Mouse (Mus musculus) kidney, postnatal 0 days (tissue): ENCODE measurements at regions not wholly inside any gene's neighbourhood (a gene's known extent, or its start where the extent isn't known, plus 50 kb on each side); places are given as distances from the start of the nearest gene placed in this dataset.

Source experiments
- ATAC-seq: fragments of 200-750 bp; cut with Nextera tagmentation; replicated peaks from 2 replicates; pipeline ENCODE4 v1.8.0; 2017; ENCODE audit warnings: low read depth, moderate number of reproducible peaks, moderate TSS enrichment, moderate library complexity; ENCODE audit not compliant: low FRiP score
- DNase-seq: peaks from one replicate; pipeline ENCODE4 v3.0.0-alpha.2; 2016; ENCODE audit warnings: low spot score
- H3K27ac ChIP-seq: fragments of 300-500 bp; sonication (generic); 2 replicates; pipeline ENCODE4 v1.5.1; 2014; ENCODE audit warnings: mild to moderate bottlenecking
- H3K27me3 ChIP-seq: fragments of 300-500 bp; sonication (generic); 2 replicates; pipeline ENCODE4 v1.6.1; 2014; ENCODE audit warnings: low read length, mixed read lengths; ENCODE audit not compliant: insufficient read depth
- H3K36me3 ChIP-seq: fragments of 300-500 bp; sonication (generic); 2 replicates; pipeline ENCODE4 v1.6.1; 2014; ENCODE audit warnings: low read length, mixed read lengths; ENCODE audit not compliant: insufficient read depth
- H3K4me1 ChIP-seq: fragments of 300-500 bp; sonication (generic); replicated peaks from 2 replicates; pipeline ENCODE4 v1.6.1; 2014; ENCODE audit warnings: antibody characterized with exemption, low read length, mixed read lengths; ENCODE audit not compliant: insufficient read depth
- H3K4me2 ChIP-seq: fragments of 300-500 bp; sonication (generic); 2 replicates; pipeline ENCODE4 v1.6.1; 2014; ENCODE audit warnings: mild to moderate bottlenecking, low read length, moderate library complexity, mixed read lengths
- H3K4me3 ChIP-seq: fragments of 300-500 bp; sonication (generic); replicated peaks from 2 replicates; pipeline ENCODE4 v1.5.1; 2014; ENCODE audit warnings: low read depth, low read length
- H3K9ac ChIP-seq: fragments of 300-500 bp; sonication (generic); 2 replicates; pipeline ENCODE4 v1.6.1; 2014; ENCODE audit warnings: low read depth, low read length
- H3K9me3 ChIP-seq: fragments of 300-500 bp; sonication (generic); replicated peaks from 2 replicates; pipeline ENCODE4 v1.6.1; 2016; ENCODE audit warnings: low read length, inconsistent platforms, mixed read lengths
- CTCF ChIP-seq: IDR thresholded peaks from 2 replicates; pipeline ENCODE4 v1.5.1; 2016; ENCODE audit warnings: antibody characterized with exemption, low read depth, mild to moderate bottlenecking, moderate library complexity
- WGBS: fragments of 180-500 bp; shearing (Covaris S2); extraction: QIAGEN DNeasy Blood & Tissue Kit; methylation state at CpG from one replicate; pipeline ENCODE4 v1.1.7; 2014; 5-methylcytosine and 5-hydroxymethylcytosine counted together

DNA sequence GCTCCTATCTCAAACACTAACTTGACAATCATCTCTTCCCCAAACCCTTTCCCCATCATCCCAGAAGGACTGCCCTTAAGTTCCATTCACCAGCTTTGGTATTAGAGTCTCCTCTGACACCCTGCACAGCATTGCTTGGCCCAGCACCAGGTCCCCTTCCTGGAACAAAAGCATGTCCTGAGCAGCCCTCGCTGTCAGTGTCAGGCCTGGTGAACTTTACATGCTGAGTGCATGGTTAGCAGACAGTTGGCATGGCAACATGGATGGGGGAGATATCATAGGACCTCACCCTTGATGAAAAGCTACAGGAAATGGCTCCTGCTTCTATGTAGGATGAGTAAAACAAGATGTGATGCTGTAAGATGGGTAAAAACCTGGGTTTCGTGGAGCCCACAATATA lies 333.6 kb downstream of the Lpin1 start:
- H3K27me3 ChIP-seq = no peaks in the 10 kb centered on the region
- no peak for TF ChIP-seq CTCF
- ATAC-seq (no peak), DNase-seq (no peak)
- H3K9me3 ChIP-seq = no peaks in the 10 kb centered on the region
- 69% methylated on average over 2 of the region's 2 CpGs for WGBS
- no peak overlapping the region for H3K4me3 ChIP-seq
- no peaks in the 10 kb centered on the region for H3K36me3 ChIP-seq
- H3K27ac ChIP-seq = no peak overlapping the region
- no peaks in the 10 kb centered on the region for H3K4me1 ChIP-seq
- no peak overlapping the region for H3K9ac ChIP-seq
- H3K4me2 ChIP-seq = no peak overlapping the region

GRCm38 (mm10) chr12:16276301-16276700 lies 334.5 kb downstream of the Lpin1 start:
- no peaks in the 10 kb centered on the region for H3K36me3 ChIP-seq
- H3K4me3 ChIP-seq = no peak overlapping the region
- H3K4me1 ChIP-seq = no peaks in the 10 kb centered on the region
- DNase-seq (no peak), ATAC-seq (no peak)
- no peak overlapping the region for H3K27ac ChIP-seq
- no peaks in the 10 kb centered on the region for H3K27me3 ChIP-seq
- no peak for TF ChIP-seq CTCF
- H3K4me2 ChIP-seq = no peak overlapping the region
- 93% methylated on average over 4 of the region's 4 CpGs for WGBS
- no peaks in the 10 kb centered on the region for H3K9me3 ChIP-seq
- no peak overlapping the region for H3K9ac ChIP-seq

DNA sequence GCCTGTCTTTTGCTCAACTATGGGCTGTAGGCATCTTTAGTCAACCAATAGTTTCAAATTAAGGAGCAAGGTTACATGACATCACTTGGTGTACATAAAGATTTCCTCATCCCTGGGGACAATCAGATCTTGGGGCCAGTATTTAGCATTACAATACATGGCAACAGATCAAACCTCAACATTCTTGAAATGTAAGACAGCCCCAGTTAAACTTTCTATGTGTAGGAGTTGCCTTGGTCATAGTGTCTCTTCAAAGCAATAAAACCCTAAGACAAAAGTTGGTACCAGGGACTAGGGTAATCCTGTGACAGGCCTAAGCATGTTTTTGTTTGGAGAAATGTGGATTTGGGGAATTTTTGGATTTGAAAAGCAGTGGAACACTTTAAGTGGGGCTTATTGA lies 338.3 kb downstream of the Lpin1 start:
- no peak overlapping the region for H3K9ac ChIP-seq
- DNase-seq (no peak), ATAC-seq (no peak)
- H3K4me2 ChIP-seq = no peak overlapping the region
- H3K27me3 ChIP-seq = no peaks in the 10 kb centered on the region
- H3K4me1 ChIP-seq = no peaks in the 10 kb centered on the region
- H3K4me3 ChIP-seq = no peak overlapping the region
- no peak for TF ChIP-seq CTCF
- no peak overlapping the region for H3K27ac ChIP-seq
- H3K9me3 ChIP-seq = no peaks in the 10 kb centered on the region
- no peaks in the 10 kb centered on the region for H3K36me3 ChIP-seq

- Histone ChIP-seq H3K4me3 (no peak overlapping the region), H3K27ac (no peak overlapping the region), H3K9me3 (no peaks in the 10 kb centered on the region), H3K4me1 (no peaks in the 10 kb centered on the region), H3K27me3 (no peaks in the 10 kb centered on the region), H3K36me3 (no peaks in the 10 kb centered on the region), H3K9ac (no peak overlapping the region), H3K4me2 (no peak overlapping the region)
- WGBS = 81% methylated on average over 7 of the region's 7 CpGs
- DNase-seq (no peak), ATAC-seq (no peak)
- TF ChIP-seq CTCF = no peak
These were observed 339.9 kb downstream of the Lpin1 start for GRCm38 (mm10) chr12:16270876-16271275.

- WGBS = 46% methylated on average over 4 of the region's 4 CpGs
- DNase-seq (no peak), ATAC-seq (no peak)
- H3K27ac ChIP-seq = no peak overlapping the region
- no peak for TF ChIP-seq CTCF
- H3K27me3 ChIP-seq = no peaks in the 10 kb centered on the region
- no peaks in the 10 kb centered on the region for H3K4me1 ChIP-seq
- H3K9me3 ChIP-seq = no peaks in the 10 kb centered on the region
- no peak overlapping the region for H3K9ac ChIP-seq
- no peak overlapping the region for H3K4me2 ChIP-seq
- H3K36me3 ChIP-seq = no peaks in the 10 kb centered on the region
- no peak overlapping the region for H3K4me3 ChIP-seq
These were observed 341.1 kb downstream of the Lpin1 start for GRCm38 (mm10) chr12:16269706-16270105.

- no peak overlapping the region for H3K27ac ChIP-seq
- H3K4me1 ChIP-seq = no peaks in the 10 kb centered on the region
- no peak overlapping the region for H3K4me3 ChIP-seq
- no peak for TF ChIP-seq CTCF
- H3K27me3 ChIP-seq = no peaks in the 10 kb centered on the region
- DNase-seq (no peak), ATAC-seq (no peak)
- no peak overlapping the region for H3K4me2 ChIP-seq
- H3K9ac ChIP-seq = no peak overlapping the region
- no peaks in the 10 kb centered on the region for H3K36me3 ChIP-seq
- H3K9me3 ChIP-seq = no peaks in the 10 kb centered on the region
- 76% methylated on average over 8 of the region's 8 CpGs for WGBS
These were observed 342.1 kb downstream of the Lpin1 start for GRCm38 (mm10) chr12:16268621-16269165.

- 72% methylated on average over 4 of the region's 4 CpGs for WGBS
These were observed 349.3 kb downstream of the Lpin1 start for GRCm38 (mm10) chr12:16261465-16261864.

More at GRCm38 (mm10) chr12:16261465-16261864, 349.3 kb downstream of the Lpin1 start:
- no peaks in the 10 kb centered on the region for H3K4me1 ChIP-seq
- no peak for DNase-seq
- H3K4me2 ChIP-seq = no peak overlapping the region
- TF ChIP-seq CTCF = no peak
- H3K9me3 ChIP-seq = no peaks in the 10 kb centered on the region
- no peak overlapping the region for H3K9ac ChIP-seq
- no peak overlapping the region for H3K4me3 ChIP-seq
- no peaks in the 10 kb centered on the region for H3K27me3 ChIP-seq
- ATAC-seq = no peak
- H3K36me3 ChIP-seq = no peaks in the 10 kb centered on the region
- H3K27ac ChIP-seq = no peak overlapping the region
